Mouse (Mus musculus) lung, embryonic 16.5 days (tissue): ENCODE measurements around the gene Itga9. TPM values are rescaled to one million over a fixed set of nuclear protein-coding genes. Genes with fewer than 3 reads are reported as not detected.

ENCODE experiments used
- ATAC-seq: fragments of 200-750 bp; cut with Nextera tagmentation; 2 replicates; pipeline ENCODE4 v1.8.0; 2017; ENCODE audit warnings: low read depth, mild to moderate bottlenecking, moderate library complexity
- H3K27ac ChIP-seq: fragments of 300-500 bp; sonication (generic); 2 replicates; pipeline ENCODE4 v1.5.1; 2014; ENCODE audit warnings: mild to moderate bottlenecking, control low read depth, low read length
- H3K27me3 ChIP-seq: fragments of 300-500 bp; sonication (generic); 2 replicates; pipeline ENCODE4 v1.6.1; 2014; ENCODE audit warnings: low read depth, low read length, mixed read lengths; ENCODE audit not compliant: control insufficient read depth, insufficient read depth
- H3K36me3 ChIP-seq: fragments of 300-500 bp; sonication (generic); 2 replicates; pipeline ENCODE4 v1.6.1; 2014; ENCODE audit warnings: low read length; ENCODE audit not compliant: control insufficient read depth, insufficient read depth
- H3K4me1 ChIP-seq: fragments of 300-500 bp; sonication (generic); replicated peaks from 2 replicates; pipeline ENCODE4 v1.6.1; 2014; ENCODE audit warnings: low read length, mixed read lengths; ENCODE audit not compliant: control insufficient read depth, insufficient read depth
- H3K4me2 ChIP-seq: fragments of 300-500 bp; sonication (generic); 2 replicates; pipeline ENCODE4 v1.6.1; 2014; ENCODE audit warnings: low read depth, low read length, control low read depth
- H3K4me3 ChIP-seq: fragments of 300-500 bp; sonication (generic); 2 replicates; pipeline ENCODE4 v1.5.1; 2014; ENCODE audit warnings: mild to moderate bottlenecking, low read length, control low read depth
- H3K9ac ChIP-seq: fragments of 300-500 bp; sonication (generic); 2 replicates; pipeline ENCODE4 v1.6.1; 2014; ENCODE audit warnings: low read length, control low read depth
- H3K9me3 ChIP-seq: fragments of 300-500 bp; sonication (generic); 2 replicates; pipeline ENCODE4 v1.6.1; 2016; ENCODE audit warnings: low read length; ENCODE audit not compliant: control insufficient read depth
- WGBS: fragments of 180-500 bp; shearing (Covaris S2); extraction: QIAGEN DNeasy Blood & Tissue Kit; methylation state at CpG from one replicate; pipeline ENCODE4 v1.1.7; 2014; 5-methylcytosine and 5-hydroxymethylcytosine counted together
- polyA plus RNA-seq: library from polyadenylated mRNA; unstranded; fragments of >200 nt; fragmentation: Nextera tagmentation; extraction: Ambion mirVana; gene quantifications from 2 replicates; pipeline ENCODE4 v1.2.1, GENCODE M21; 2015

Gene Itga9
- polyA plus RNA-seq, 1 experiment from 2014 or later, result 6.0 TPM

DNA sequence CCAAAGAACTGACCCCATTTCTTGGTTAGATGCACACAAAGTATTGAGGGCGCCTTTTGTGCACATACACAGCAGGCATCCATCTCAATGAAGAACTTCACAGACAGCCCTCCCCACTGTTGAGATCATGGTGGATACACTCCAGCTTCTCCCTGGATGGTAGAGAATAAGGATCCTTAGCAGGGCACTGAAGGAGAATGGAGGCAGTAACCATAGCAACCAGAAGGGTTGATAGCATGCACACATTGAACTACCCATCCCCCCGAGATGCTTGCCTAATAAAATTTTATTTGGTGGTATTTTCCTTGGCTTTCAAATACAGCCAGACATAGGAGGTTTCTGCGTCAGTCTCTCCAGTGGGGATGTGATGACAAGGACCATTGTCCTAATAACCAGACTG lies 184.7 kb downstream of the Itga9 start:
- no peak for ATAC-seq
- Histone ChIP-seq H3K36me3 (no peaks in the 10 kb centered on the region), H3K4me1 (peaks cover 2% of the 10 kb centered on the region; the same call in 1 of the 2 replicates), H3K9me3 (no peaks in the 10 kb centered on the region), H3K27me3 (no peaks in the 10 kb centered on the region), H3K9ac (no peak overlapping the region), H3K4me3 (no peak overlapping the region), H3K27ac (no peak overlapping the region), H3K4me2 (no peak overlapping the region)
- WGBS, result 90% methylated on average over 3 of the region's 3 CpGs

DNA sequence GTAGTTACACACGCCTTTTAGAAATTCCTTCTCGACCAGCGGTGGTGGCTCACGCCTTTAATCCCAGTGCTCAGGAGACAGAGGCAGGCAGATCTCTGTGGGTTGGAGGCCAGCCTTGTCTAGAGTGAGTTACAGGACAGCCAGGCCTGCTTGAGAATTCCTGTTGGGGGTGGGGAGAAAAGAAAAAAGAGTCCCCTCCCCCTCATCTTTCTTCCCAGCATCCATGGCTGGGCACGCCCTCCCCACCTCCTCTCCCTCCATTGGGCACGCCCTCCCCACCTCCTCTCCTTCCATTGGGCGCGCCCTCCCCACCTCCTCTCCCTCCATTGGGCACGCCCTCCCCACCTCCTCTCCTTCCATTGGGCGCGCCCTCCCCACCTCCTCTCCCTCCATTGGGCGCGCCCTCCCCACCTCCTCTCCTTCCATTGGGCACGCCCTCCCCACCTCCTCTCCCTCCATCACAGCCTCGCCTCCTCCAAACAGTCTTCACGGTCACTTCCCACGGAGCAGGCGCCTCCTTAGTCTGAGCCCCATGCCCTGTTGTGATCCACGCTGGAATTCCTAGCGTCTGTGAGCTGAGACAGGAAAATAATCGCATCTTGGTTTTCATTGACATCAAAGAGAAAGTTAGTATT lies 186.8 kb downstream of the Itga9 start:
- H3K9ac ChIP-seq, result no peak overlapping the region
- no peak overlapping the region for H3K4me3 ChIP-seq
- 72% methylated on average over 15 of the region's 21 CpGs for WGBS
- no peak for ATAC-seq
- H3K4me1 ChIP-seq, result peaks cover 2% of the 10 kb centered on the region; the same call in 1 of the 2 replicates
- no peaks in the 10 kb centered on the region for H3K27me3 ChIP-seq
- H3K27ac ChIP-seq, result no peak overlapping the region
- H3K9me3 ChIP-seq, result no peaks in the 10 kb centered on the region
- no peaks in the 10 kb centered on the region for H3K36me3 ChIP-seq
- no peak overlapping the region for H3K4me2 ChIP-seq

DNA sequence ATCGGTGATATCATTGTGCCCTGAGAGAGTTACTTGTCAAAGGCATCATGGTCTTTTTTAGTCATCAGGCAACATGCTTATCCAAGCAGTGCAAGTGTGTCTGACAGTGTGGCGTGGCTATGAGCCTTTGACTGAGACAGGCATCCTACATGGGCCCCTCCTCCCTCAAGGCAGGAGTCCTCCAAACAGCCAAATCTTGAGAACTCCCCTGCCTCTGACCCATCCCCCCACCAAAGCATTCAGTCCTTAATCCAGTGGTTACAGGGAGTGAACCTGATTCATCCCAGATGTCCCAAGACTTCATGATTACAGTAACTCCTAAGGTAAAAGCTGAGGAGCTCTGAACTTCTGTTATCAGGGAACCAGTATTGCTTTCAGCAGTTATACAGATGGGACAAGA lies 188.2 kb downstream of the Itga9 start:
- Histone ChIP-seq H3K9me3 (no peaks in the 10 kb centered on the region), H3K4me1 (no peaks in the 10 kb centered on the region), H3K27ac (no peak overlapping the region), H3K4me2 (no peak overlapping the region), H3K27me3 (no peaks in the 10 kb centered on the region), H3K9ac (no peak overlapping the region), H3K36me3 (no peaks in the 10 kb centered on the region), H3K4me3 (no peak overlapping the region)
- WGBS, result 58% methylated on average over 2 of the region's 2 CpGs
- no peak for ATAC-seq

DNA sequence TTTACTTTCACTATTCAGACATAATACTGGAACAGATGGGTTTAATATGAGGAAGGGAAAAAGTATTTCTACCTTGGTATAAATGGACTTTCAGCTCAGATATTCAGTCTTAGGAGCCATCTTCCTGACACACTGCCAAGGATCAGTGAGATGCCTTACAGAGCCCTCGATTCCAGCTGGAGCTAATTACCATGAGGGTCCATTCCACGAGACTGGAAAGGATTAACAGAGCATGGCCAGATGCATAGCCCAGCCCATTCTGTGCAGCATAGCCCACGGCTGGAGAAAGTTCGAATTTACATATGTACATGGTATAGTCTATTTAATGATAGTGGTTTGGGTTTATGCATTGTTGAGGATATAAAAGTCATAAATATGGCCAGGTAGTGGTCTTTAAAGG lies 188.8 kb downstream of the Itga9 start:
- no peaks in the 10 kb centered on the region for H3K9me3 ChIP-seq
- whole genome bisulfite sequencing, result 51% methylated on average over 4 of the region's 4 CpGs
- ATAC-seq, result no peak
- H3K9ac ChIP-seq, result no peak overlapping the region
- H3K27me3 ChIP-seq, result no peaks in the 10 kb centered on the region
- no peak overlapping the region for H3K27ac ChIP-seq
- H3K4me2 ChIP-seq, result no peak overlapping the region
- H3K4me3 ChIP-seq, result no peak overlapping the region
- H3K4me1 ChIP-seq, result no peaks in the 10 kb centered on the region
- no peaks in the 10 kb centered on the region for H3K36me3 ChIP-seq

DNA sequence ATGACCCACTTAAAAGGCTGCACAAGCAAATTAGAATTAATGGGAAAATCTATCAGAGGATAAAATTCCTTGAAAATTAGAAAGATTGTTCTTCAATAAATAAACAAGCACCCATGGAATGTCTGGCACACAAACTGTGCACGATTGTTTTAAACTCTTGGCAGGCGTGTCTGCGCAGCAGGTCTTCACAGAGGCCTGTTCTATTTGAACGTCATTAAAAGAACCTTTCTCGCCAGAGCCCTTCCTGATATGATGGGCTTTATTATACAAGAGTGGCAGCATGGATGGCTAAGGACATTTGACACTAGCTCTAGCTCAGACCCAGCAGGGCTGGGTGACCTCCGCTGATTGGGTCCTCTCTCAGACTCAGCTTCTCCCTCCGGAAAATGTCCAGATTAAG lies 192.6 kb downstream of the Itga9 start:
- WGBS, result 62% methylated on average over 7 of the region's 7 CpGs
- H3K36me3 ChIP-seq, result no peaks in the 10 kb centered on the region
- H3K9me3 ChIP-seq, result no peaks in the 10 kb centered on the region
- no peaks in the 10 kb centered on the region for H3K27me3 ChIP-seq
- ATAC-seq, result no peak
- H3K9ac ChIP-seq, result no peak overlapping the region
- H3K4me3 ChIP-seq, result no peak overlapping the region
- H3K27ac ChIP-seq, result no peak overlapping the region
- H3K4me2 ChIP-seq, result no peak overlapping the region
- peaks cover 13% of the 10 kb centered on the region for H3K4me1 ChIP-seq

DNA sequence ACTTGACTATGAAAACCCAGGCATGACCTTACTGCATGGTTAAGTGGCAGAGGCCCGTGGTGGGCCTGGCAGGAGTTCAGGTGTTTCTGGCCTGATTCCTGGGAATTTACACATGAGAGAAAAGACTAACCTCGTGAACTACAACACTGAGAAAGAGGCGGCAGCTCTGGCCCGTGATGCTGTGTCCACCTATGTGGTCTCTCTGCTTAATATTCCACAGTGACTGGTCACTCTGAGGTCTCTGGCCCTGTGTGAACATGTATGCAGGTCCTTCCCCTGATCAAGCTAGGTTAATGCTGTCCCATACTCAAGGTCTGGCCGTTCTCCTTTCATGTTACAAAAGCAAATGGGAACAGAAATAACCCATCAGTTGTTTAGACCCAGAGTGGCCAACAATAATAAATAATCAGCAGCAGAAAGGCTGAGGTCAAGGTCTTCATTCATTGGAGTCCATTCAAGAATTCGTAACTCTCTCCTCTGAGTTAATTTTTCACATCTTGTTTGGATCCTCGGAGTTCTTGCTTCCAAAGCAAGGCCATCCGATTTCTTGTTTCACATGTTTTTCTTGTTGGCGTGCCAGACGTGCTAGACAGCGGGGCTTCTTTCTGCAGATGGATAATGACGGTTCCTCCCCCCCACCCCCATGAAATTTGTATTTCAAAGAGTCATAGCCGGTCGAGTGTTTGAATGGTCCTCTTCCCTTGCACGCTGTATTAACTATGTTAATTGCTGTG lies 194.9 kb downstream of the Itga9 start:
- Histone ChIP-seq H3K27me3 (no peaks in the 10 kb centered on the region), H3K4me2 (no peak overlapping the region), H3K36me3 (no peaks in the 10 kb centered on the region), H3K9ac (no peak overlapping the region), H3K4me1 (peaks cover 13% of the 10 kb centered on the region), H3K9me3 (no peaks in the 10 kb centered on the region), H3K27ac (peak overlapping the region; percentile 65), H3K4me3 (no peak overlapping the region)
- 38% methylated on average over 15 of the region's 15 CpGs for WGBS
- ATAC-seq, result peak; percentile 71

DNA sequence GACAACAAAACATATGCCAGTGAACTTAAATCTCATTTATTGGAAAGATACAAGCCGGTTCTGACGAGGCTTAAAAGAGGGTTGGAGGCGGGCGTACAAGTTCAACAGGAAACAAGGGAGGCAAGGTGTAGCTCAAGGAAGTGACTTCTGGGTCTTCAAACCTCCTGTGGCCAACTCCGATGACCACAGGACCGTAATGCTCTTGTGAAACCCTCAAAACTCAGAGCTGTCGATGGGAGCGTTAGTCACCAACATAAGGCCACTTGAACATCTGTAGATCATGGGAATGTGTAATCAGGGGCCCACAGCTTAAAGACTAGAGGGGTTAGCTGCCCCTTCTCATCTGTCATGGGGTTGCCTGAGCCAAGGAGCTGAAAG lies 195.4 kb downstream of the Itga9 start:
- no peaks in the 10 kb centered on the region for H3K36me3 ChIP-seq
- no peak overlapping the region for H3K9ac ChIP-seq
- no peak overlapping the region for H3K4me3 ChIP-seq
- H3K4me1 ChIP-seq, result peaks cover 13% of the 10 kb centered on the region
- peak overlapping the region; percentile 3; the same call in 1 of the 2 replicates for H3K27ac ChIP-seq
- ATAC-seq, result 0 out of 2 replicates have a peak, but pooled peaks have one; percentile 12
- WGBS, result 59% methylated on average over 8 of the region's 8 CpGs
- H3K4me2 ChIP-seq, result no peak overlapping the region
- H3K9me3 ChIP-seq, result no peaks in the 10 kb centered on the region
- H3K27me3 ChIP-seq, result no peaks in the 10 kb centered on the region

DNA sequence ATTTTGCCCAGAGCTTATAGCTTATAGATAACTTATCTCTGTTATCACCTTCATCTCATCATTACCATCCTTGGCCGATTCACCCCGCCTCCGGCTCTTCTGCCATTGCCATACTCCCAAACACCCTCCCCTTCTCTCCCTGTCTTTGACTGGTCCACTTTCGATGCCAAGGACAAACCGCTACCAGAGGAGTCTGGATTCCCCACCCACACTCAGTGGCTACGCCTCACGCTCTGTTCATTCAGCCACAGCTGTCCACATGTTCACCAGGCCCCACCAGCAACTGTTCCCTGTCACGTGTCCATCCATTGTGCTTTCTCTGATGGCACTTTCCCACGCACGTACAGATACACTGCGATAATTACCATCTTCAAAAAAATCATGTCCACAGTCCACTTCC lies 195.9 kb downstream of the Itga9 start:
- no peak overlapping the region for H3K4me3 ChIP-seq
- WGBS, result 87% methylated on average over 11 of the region's 11 CpGs
- no peak overlapping the region for H3K27ac ChIP-seq
- H3K9me3 ChIP-seq, result no peaks in the 10 kb centered on the region
- H3K4me2 ChIP-seq, result no peak overlapping the region
- no peak for ATAC-seq
- no peaks in the 10 kb centered on the region for H3K27me3 ChIP-seq
- no peak overlapping the region for H3K9ac ChIP-seq
- H3K36me3 ChIP-seq, result no peaks in the 10 kb centered on the region
- H3K4me1 ChIP-seq, result peaks cover 13% of the 10 kb centered on the region

DNA sequence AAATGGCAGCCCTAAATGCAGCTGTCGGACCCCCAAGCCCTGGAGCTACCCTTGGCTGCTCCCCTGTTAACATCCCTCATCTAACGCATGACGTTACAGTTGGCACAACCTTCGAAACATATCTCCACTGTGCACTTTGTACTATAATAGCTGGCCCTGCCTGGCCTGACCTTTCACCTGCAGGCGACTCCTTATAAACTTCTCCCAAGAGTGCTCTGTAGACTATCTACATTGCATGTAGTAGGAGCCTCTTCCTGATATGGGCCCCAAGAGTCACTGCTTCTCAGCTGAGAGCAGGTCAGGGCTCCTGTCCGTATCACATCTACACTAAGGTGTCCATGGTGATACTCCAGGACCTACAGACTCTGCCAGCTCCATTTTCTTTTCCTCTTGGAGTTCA lies 199.2 kb downstream of the Itga9 start:
- 70% methylated on average over 6 of the region's 6 CpGs for WGBS
- ATAC-seq, result no peak

More for the DNA sequence above, 199.2 kb downstream of the Itga9 start:
- Histone ChIP-seq H3K27ac (no peak overlapping the region), H3K4me2 (no peak overlapping the region), H3K9ac (no peak overlapping the region), H3K36me3 (no peaks in the 10 kb centered on the region), H3K4me3 (no peak overlapping the region), H3K4me1 (peaks cover 11% of the 10 kb centered on the region), H3K27me3 (no peaks in the 10 kb centered on the region), H3K9me3 (no peaks in the 10 kb centered on the region)
